27 mouse cellular contexts compared by ENCODE assay signal in the genomic region with DNA sequence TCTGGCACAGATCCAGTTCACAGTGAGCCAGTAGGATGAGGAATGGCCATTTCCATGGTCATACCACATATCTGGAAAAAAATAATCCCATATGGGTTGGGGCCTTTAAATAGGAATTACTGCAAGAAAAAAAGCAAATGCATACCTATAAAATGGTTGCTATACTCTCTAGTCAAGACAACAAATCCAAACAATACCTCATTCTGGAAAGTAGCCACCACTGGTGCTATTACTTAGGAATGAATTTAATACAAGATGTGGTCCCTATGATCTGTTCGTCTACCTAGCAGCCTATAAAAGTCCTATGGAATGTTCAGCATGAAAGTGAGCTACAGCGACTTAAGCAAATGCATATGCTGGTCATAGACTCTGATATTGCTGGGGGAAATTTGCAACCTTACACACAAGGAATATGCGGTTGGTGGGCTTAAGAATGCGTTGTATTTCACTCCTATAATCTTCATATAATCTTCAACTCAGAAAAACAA.
"Had no signal": no experiment of that assay in that cellular context is flagged by ENCODE, and none has a peak within 500 bp of the region (broad histone marks: within the 10 kb centered on the region; RNA-seq: fewer than 3 reads in every experiment).

No protein-coding gene starts in this region.

- H3K27me3 ChIP-seq: embryonic facial prominence, embryonic 12.5 days; embryonic facial prominence, embryonic 13.5 days; embryonic facial prominence, embryonic 15.5 days; forebrain, embryonic 12.5 days; forebrain, embryonic 13.5 days; forebrain, embryonic 15.5 days had no signal

- H3K9me3 ChIP-seq: embryonic facial prominence, embryonic 10.5 days; embryonic facial prominence, embryonic 12.5 days; embryonic facial prominence, embryonic 13.5 days; embryonic facial prominence, embryonic 15.5 days; forebrain, embryonic 10.5 days; forebrain, embryonic 12.5 days; forebrain, embryonic 13.5 days; forebrain, embryonic 15.5 days had no signal

- H3K4me2 ChIP-seq: embryonic facial prominence, embryonic 12.5 days; embryonic facial prominence, embryonic 13.5 days; embryonic facial prominence, embryonic 15.5 days; forebrain, embryonic 12.5 days; forebrain, embryonic 13.5 days; forebrain, embryonic 15.5 days had no signal

- H3K4me1 ChIP-seq: embryonic facial prominence, embryonic 10.5 days; embryonic facial prominence, embryonic 12.5 days; embryonic facial prominence, embryonic 15.5 days; forebrain, embryonic 12.5 days; forebrain, embryonic 13.5 days; forebrain, embryonic 15.5 days had no signal

- H3K4me3 ChIP-seq: embryonic facial prominence, embryonic 10.5 days; embryonic facial prominence, embryonic 12.5 days; embryonic facial prominence, embryonic 13.5 days; embryonic facial prominence, embryonic 15.5 days; erythroblast, embryonic 14.5 days; forebrain, embryonic 10.5 days; forebrain, embryonic 12.5 days; forebrain, embryonic 13.5 days; forebrain, embryonic 15.5 days; gastrocnemius, adult 2 months; heart, adult 2 months had no signal

- H3K36me3 ChIP-seq: embryonic facial prominence, embryonic 10.5 days; embryonic facial prominence, embryonic 12.5 days; embryonic facial prominence, embryonic 13.5 days; embryonic facial prominence, embryonic 15.5 days; forebrain, embryonic 10.5 days; forebrain, embryonic 12.5 days; forebrain, embryonic 15.5 days had no signal

- H3K9ac ChIP-seq: embryonic facial prominence, embryonic 12.5 days; embryonic facial prominence, embryonic 13.5 days; embryonic facial prominence, embryonic 15.5 days; forebrain, embryonic 12.5 days; forebrain, embryonic 13.5 days; forebrain, embryonic 15.5 days; forebrain, postnatal 0 days had no signal

- H3K27ac ChIP-seq: embryonic facial prominence, embryonic 10.5 days; embryonic facial prominence, embryonic 12.5 days; embryonic facial prominence, embryonic 13.5 days; embryonic facial prominence, embryonic 15.5 days; forebrain, embryonic 10.5 days; forebrain, embryonic 12.5 days; forebrain, embryonic 13.5 days; forebrain, embryonic 15.5 days; gastrocnemius, adult 2 months; heart, adult 2 months had no signal

- DNase-seq: cerebellum, adult 2 months; cerebellum, adult 8-10 months; cerebellum, adult 9-10 months; cerebellum, adult 9-11 months; cerebellum, postnatal 25 days; cerebellum, postnatal 36 days; embryo, embryonic 11 days; forebrain, postnatal 0 days; gastrocnemius, adult 2 months; gastrocnemius, postnatal 10 days; gastrocnemius, postnatal 14 days; gastrocnemius, postnatal 25 days; gastrocnemius, postnatal 36 days; heart, adult 11 months; heart, adult 18-20 months; heart, adult 2 months had no signal

- ATAC-seq: forebrain, embryonic 13.5 days; forebrain, embryonic 14.5 days; forebrain, embryonic 15.5 days; forebrain, embryonic 16.5 days; forebrain, postnatal 0 days had no signal
